Mouse (Mus musculus) cerebellum, adult 11-12 months (tissue): ENCODE measurements around the gene Dirc2.
A peak's percentile ranks its signal among the peaks of the same experiment; 100 is the strongest.

Experiments
- DNase-seq: peaks from one replicate; pipeline ENCODE4 v3.0.0; 2022

The Dirc2 gene

DNA sequence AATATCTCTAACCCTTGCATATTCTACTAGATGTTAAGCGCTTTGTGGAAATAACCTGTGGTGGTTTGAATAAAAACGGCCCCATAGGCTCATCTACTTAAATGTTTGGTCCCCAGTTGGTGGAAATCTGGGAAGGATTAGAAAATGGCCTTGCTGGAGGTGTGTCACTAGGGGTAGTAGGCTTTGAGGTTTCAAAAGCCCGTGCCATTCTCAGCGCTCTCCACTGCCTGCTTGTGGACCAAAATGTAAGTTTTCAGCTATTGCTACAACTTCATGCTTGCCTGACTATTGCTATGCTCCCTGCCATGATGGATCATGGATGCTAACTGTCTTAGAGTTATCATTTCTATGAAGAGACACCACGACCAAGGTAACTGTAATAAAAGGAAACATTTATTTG lies 2.5 kb upstream of the Dirc2 start:
- DNase-seq = no peak

DNA sequence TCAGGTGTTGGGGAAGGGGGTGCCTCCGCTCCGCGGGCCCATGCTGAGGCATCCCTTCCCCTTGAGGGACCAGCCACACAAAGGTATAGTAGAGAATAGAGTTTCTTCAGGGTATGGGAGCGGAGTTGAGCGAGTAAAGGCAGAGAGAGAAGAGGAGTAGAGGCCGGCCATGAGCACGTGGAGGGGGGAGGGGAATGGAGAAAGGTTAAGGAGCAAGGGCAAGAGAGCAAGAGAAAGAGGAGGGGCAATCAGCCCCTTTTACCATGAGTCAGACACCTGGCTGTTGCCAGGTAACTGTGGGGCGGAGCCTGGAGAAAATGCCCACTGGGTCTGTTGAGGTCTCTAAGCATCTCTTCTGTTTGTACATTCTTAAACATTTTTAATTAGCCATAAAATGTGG lies 2.0 kb upstream of the Dirc2 start:
- peak; percentile 26 for DNase-seq

DNA sequence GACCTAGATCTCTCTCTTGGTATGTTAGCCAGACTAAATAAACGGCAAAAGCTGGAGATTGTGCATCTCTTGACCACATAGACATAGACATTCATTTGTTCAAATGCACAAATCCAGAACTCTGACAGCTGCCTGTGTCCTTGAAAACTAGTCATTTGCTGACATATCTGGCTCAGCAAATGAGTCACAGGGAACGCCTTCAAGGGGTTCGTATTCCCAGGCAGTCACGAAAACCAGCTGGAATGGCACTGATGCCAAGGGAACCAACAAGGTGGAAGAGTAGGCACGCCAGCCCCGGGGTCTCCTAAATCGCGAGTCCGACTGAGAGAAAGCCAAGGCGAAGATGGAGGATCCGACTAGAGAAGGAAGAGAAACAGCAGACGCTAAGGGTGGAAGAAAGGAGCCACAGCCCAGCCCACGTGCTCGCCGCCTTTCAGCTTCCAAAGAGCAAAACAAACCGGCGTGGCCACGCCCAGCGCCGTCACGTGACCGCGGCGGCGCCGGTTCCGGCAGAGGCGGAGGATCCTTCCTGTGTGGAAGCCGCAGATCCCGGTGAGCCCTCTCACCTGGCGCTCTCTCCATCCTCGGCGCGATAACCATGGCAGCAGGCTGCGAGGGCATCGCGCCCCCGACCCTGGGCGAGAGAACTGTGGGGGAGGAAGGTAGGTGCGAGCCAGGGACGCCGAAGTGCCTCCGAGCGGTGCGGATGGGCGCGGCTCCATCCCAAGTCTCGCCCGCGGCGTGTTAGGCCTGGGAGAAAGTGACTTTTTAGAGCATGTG lies 912 bp upstream of the Dirc2 start, which contains the start of gene Hspbap1:
Hspbap1 (plus strand) TSS at position 498 of the 780 bp plus-strand sequence.
- peak; percentile 89 for DNase-seq

DNA sequence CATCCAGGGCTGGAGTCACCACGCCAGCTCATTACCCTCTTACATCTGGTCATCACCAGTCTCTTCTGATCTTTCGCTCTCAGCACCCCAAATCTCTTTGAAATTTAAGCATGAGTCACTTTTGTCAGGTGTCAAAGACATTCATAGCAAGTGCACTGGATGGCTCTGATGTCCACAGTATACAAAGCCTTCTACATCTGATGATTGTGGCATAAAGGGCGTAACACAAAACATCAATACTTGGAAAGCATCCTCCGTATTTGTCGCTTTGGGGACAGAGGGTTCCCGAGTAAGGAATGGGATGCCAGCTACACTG lies 729 bp downstream of the Dirc2 start:
- DNase-seq = no peak

DNA sequence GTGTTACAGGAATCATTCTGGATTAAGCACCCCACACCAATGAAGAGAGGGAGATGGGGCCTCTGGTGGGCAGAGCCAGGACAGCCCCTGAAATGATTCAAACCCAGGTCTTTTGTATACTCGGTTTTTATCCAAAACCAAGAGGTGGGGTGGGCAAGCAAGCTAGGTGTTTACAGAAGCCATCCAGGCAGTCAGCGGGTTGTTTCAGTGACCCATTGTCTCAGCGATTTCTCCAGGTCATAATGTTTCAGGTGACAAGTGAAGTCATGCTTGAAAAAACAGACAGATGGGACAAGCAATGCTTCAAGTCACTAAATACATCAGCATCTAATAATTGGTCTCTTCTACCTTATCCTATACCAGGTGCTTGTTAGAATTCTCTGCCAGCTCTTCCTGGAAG lies 2.8 kb downstream of the Dirc2 start:
- no peak for DNase-seq

DNA sequence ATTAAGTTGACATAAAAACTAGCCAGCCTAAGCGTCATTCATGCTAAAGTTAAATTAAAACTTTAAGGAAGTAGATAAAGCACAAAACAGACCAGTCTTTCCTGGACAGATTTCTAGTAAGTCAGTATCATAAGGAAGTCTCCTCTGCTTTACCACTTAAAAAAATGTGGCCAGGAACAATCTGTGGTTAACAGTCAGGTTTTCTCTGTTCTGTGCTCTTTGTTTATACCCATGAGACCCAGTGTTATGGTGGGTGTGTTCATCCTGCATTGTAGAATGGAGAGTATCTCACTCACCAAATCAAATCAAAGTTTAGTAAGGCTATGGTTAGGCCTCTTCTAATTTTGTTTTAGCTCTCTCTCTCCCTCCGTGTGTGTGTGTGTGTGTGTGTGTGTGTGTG lies 3.7 kb downstream of the Dirc2 start:
- DNase-seq = no peak

DNA sequence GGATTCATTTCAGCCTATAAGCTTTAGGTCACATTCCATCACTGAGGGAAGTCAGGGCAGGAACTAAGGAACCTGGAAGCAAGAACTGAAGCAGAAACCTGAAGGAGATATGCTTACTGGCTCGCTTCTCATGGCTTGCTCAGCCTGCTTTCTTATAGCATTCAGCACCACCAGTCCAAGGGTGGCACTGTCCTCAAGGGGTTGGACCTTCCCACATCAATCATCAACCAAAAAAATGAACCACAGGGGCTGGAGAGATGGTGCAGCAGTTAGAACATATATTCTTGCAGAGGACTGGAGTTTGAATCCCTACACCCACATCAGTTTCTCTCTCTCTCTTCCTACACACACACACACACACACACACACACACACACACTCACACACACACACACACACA lies 4.2 kb downstream of the Dirc2 start:
- no peak for DNase-seq

DNA sequence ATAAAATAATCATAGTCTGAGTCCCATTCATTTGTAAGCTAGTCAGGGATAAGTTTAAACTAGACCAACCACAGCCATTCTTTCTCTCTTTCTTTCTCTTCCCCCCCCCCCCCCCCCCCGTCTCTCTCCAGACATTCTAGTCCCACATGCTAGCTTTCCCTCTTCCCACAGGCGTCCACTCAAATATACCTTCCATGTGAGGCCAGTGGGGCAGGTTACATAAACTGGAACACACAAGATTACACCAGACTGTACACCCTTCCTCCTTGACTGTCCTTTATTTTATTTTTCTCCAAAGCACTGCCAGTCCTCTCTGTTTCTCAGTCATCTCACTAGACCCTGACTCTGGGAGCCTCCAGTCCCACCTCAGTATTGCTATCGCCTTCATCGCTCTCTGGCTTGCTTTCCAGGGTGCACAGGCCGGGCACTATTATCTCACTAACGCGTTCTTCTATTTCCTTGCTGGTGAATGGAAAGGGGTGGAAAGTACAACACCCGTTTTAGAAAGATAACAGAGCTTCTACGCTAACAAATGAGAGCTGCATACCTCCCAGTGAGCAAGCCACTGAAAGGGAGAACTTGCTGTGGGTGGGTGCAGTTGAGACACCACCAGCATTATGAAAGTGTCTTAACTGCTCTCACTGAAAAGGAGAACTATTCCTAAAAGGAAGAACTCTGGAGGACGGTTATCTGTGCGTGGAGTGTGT lies 5.4 kb downstream of the Dirc2 start:
- no peak for DNase-seq

DNA sequence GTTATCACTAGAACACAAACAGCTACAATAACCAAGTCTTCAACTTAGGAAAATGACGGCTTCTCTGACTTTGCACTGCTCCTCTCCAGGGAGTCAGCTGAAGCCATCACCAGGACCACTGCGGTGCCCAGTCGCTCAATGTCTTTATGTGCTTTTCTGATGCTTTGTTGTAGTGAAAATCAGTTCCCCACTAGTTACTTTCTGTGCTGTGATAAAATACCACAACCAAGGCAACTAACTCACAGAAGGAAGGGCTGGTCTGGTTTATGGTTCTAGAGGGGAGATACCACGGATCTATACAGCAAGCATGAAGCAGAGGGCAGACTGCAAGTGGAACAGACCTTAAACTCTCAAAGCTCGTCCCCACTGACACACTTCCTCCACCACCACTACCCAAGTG lies 9.8 kb downstream of the Dirc2 start:
- DNase-seq = no peak

DNA sequence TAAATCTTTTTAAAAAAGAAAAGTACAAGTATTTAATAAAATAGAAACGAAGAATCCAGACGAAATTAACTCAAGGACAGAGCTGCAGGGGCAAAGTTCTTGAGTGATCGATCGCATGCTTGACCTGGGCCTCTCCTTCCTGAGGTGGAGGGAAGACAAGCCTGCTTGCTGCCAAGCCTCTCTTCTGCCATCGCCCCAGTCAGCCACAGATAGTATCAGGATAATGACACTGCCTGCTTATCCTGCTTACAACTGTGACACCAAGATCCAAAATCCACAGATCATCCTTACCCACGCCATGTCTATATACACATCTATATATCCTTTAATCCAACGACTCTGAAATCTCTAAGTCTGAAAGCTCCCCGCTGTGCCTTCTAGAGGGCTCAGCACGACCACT lies 12.5 kb downstream of the Dirc2 start:
- DNase-seq = no peak

DNA sequence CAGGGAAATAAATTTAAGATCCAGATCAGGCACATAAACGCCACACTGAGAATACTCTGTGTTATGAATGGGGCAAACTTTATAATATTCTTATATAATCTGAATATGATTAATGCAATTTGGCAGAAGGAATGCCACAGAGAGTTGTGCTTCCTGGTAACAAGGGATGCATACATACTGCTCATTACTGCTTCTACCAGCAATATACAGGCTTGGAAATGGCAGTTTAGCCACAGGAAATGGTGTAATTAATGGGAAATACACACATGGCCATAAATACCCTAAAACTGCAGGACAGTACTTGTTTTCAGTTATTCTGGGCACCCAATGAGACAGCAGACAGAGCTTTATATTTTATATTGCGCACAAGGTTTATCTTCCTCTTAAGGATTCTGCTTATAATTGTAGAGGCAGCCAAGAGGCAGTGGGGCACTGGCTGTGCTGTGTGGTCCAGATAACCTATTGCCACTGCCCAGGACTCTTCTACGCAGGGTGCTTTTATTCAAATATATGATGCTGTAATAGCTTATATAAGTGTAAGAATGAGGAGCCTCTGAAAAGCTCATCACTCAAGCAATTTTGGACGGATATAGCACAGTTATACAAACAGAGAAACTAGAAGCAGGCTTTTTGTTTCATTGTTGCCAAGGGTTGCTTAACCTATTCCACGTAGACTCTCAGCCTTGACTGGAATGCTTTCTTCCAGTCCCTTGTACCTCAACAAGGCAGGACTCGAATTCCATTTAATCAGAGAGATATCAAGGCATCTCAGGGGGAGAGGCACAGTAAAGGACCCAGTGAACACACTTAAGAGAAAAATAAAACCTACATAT lies 13.4 kb downstream of the Dirc2 start:
- no peak for DNase-seq

DNA sequence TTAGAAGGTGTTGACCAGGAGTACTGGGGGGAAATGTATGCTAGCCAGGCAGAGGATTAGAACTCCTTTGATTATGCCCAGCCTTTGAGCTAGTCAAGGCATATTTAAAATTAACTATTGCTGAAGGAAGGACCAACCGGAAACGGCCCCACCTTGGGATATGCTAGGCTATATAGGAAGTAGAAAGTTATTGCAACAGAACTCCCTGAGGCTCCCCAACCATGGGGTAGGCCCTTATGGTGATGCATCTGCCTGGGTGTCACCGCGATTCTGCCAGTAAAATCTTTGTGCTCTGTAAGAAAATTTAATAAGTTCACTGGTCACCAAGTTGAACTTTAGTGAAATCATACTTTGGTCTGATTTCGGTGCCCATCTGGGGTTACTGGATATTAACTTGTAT lies 15.2 kb downstream of the Dirc2 start:
- no peak for DNase-seq

DNA sequence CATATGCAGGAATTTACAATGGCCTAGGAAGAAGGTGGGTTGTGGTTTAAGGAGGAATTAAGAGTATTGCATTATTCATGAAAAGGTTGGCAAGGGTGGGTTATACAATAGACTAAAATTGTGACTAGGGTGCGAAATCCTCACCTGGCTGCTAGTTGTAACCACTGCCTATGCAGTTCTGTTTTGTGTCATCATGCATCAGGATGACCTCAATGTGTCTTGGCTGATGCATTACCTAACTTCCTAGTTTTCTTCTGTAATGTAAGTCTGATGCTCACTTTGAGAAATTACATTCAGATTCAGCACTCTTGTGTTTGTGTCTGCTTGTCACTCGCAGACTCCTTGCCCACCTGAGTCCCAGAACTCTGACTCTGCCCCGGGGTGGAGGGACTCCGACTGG lies 17.3 kb downstream of the Dirc2 start:
- DNase-seq = no peak

DNA sequence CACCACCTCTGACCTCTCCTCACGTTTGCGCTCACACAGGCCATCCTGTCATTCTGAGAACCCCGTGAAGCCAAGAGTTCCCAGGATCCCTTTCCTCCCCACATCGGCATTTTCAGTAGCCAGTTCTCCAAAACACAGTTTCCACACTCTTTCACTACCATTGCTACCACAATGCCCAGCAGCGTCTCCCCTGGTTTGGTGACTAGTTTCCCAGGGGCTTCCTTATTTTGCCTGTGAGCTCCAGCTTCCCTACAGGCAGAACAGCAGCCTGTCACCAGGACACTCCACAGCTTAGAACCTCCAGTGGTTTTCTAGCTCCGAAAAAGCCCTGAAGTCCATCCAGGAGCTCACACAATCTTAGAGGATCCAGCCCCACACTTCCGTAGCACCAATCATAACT lies 19.8 kb downstream of the Dirc2 start:
- DNase-seq = no peak

DNA sequence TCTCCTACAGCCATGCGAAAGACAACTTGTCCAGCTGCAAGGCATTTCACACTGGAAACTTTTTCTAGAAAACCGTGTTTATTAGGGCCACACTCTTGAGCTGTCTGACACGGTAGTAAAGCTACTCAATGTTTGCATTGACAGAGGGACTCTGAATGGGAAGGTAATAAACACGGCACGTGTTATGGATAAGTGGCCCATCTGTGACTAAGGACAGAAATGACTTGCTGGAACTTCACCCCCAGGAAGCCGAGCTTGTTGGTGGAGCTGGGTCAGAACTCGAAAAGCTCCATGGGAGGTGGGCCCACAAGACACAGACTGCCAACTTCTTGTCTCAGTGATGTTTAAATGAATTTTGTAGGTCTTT lies 20.9 kb downstream of the Dirc2 start:
- DNase-seq = no peak

DNA sequence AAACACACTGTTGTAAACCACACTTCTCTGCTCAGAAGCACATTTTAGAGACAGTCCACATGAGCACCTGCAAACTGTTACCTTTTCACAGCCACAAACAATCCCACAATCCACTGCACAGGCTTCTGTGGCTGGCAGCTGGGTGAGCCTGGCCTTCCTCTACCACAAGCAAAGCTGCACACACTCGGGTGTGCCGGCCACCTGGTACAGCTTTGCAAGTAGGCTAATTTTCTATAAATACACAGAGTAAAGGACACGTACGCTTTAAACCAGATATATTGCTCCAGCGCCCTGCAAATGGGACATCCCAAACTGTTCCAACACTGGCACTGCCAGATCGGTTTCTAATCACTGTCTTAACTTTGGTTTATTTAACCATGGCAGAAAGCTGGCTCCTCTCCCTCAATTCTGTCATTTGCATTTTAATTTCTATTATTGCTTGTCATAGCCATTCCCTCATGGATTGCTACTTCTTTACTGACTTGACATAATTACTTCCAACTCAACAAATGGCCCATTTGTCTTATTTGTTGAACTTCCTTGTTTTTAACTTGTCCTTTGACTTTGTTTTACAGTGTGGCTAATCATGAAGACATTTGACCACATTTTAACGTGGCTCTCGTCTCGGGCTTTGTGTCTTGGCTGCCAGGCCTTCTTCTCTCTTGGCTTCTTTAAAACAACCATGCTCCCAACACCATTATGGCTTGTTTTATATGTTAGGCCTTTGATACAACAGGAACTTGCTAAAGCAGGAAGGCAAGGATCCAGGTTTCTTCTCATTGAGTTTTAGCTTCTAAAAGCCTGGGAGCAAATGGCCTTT lies 21.5 kb downstream of the Dirc2 start:
- peak; percentile 30 for DNase-seq

DNA sequence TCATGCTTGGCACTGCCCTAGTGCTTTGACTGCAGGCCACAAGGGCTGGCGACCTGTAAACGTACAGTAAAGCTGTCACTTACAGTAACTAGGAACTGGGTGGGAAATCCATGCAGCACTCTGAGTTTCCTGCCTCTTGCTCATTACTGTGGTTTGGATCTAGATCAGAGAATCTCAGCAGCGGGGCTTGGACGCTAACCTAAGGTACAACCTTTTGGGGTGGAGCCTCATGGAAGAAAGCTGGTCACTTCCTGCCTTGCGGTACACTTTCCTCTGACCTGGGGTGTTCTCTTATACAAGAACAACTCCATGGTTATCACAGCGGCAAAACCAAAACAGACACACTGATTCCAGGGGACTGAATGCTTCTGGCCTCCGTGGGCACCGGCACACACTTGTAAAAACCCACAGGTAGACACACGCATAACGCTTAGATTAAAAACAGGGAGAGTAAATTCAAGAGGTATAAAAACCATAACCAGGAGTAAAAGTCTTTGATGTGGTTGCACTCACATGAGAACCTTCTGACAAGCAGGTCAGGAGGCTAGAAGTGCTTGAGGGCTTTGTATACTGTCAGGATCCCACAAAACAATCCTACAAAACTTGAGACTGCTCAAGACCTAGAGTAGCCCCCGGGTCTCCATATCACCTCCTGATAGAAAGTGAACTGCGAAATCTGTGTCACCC lies 26.8 kb downstream of the Dirc2 start:
- no peak for DNase-seq

DNA sequence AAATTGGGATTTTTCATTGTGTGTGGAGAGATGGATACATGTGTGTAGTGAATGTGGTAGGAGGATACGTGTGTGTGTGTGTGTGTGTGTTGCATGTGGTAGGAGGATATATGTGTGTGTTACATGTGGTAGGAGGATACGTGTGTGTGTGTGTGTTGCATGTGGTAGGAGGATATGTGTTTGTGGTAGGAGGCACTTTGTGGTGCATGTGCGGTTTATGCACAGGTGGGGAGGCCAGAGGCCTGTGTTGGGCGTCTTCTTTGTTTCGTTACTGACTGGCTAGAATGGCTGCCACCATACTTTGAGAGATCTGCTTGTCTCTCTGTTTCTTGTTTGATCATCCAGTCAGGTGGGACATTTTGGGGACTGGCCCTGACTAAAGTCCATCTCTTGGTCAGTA lies 27.5 kb downstream of the Dirc2 start:
- no peak for DNase-seq

DNA sequence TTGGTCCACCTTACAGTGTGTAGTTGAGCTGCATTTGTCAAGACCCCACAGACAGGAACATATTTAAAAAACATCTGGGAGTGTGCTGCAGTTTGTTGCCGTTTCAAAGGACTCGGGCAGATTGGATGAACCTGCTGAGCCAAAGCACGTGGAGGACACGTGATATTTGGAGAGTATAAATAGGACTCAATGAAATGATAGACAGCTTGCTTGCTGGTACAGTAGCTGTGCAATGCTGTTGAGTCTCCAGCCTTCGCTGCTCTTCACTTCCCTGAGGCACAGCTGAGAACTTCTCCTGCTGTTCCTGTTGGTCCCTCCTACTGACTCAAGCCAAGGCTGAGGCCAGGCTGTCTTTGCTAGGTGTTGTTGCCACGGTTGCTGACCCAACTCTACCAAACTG lies 28.2 kb downstream of the Dirc2 start:
- no peak for DNase-seq

DNA sequence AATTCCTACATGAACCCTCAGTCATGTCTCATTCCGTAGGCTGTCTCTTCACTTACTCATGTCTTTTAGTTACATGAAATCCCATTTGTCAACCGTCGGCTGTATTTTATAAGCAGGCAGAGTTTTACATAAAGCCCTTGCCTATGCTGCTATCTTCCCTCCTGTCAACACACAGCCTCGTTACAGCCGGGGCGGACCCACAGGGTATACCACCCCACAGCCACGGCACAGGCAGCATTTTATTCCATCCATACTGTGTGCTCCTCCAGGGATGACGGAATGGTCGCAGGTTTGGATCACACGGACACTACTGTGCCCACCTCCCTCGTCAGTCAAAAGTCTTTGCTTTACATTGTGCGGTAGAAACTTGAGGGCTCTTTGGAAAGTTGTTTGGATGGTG lies 28.8 kb downstream of the Dirc2 start:
- DNase-seq = no peak

DNA sequence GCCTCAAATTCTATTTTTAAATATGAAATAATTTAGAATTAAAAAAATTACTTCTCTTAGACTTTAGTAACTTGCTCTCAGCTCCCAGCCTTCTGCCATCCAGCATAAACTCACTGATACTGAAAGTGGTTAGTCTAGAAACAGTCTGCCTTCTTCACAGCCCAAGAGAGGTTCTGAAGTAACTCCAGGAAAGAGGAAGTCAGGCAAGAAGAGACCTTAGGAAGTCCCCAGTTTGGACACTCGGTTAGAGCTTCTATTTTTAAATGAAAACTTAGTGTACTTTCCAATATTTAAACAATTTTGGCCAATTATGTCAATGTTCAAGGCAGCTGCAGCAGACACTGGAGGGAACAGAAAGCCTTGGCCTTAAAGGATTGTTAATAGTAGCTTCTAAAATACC lies 29.6 kb downstream of the Dirc2 start:
- DNase-seq = no peak

DNA sequence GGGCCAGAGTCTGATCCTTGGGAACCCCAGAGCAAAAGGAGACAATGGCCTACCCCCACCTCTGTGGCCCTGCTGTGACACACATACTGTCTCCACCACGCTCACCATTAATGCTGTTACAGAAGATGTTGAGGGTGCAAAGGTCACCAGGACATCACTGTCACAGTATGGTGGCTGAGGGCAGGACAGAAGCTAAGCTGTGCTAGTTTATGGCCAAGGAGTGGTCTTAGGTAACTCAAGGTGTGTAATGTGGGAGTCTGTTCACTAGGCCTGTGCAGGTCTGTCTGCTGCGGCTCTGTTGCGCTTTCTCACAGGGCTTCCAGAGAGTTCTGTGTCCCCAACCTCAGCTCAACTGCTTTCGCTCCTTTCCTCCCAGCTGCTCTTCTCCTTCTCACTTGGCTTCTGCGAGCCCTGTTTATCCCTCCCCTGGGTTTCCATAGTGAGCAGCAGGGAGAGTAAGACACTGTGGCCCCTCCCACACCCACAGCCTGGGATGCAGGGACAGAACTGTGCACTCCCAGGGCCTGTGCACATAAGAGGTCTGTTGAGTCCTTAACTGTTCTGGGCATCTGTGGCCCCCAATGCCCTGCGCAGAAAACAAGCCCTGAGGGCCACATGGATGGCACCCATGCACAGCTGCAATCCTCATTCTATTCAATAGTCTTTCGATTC lies 30.9 kb downstream of the Dirc2 start:
- DNase-seq = no peak
